Mouse (Mus musculus) heart, postnatal 36 days (tissue): ENCODE data around the gene Pla2g1b. TPM values are rescaled to one million over a fixed set of nuclear protein-coding genes. Genes with fewer than 3 reads are reported as not detected.

ENCODE experiments used
- DNase-seq, 2 experiments: peaks; one replicate each; pipeline ENCODE4 v3.0.0; 2021 to 2022
- intact Hi-C: fragments of 180-260 bp; cut with DNase I; formaldehyde crosslinking; loops from one replicate; pipeline ENCODE4 v1.15.1; 2025
- total RNA-seq, 2 experiments: library from RNA; stranded (reverse); gene quantifications; 2 replicates each; pipeline ENCODE4 v1.2.3; 2021

Pla2g1b gene
- total RNA-seq: not detected

DNA sequence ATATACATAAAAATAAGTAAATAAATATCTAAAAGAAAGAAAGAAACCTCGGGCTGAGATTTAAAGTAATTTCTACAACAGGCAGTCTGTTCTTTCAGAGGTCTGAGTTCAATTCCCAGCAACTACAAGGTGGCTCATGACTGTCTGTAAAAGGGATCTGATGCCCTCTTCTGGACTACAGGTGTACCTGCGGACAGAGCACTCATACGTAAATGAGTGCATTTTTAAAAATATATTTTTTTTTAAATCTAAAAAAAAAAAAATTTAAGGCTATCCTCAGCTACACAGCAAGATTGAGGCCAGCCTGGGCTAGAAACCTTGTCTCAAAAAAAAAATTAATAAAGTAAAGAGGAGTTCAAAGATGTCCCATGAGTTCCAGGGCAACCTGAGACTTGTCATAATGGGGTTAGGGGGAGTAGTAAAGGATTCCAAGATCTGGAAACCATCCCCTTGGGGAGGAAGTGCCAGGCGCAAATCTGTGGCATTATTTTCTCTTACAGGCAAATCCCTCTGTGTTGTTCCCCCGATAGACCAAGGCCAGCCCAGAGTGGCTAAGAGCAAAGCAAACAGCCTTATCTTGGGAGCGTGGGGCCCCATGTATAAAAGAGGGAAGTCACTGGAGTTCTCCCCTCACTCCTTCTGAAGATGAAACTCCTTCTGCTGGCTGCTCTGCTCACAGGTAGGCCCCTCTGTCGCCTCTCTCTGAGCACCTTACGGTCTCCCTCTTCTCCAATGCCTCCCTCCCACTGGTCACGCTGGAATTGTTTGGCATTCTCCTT, at the start of gene Pla2g1b:
TSS of gene Pla2g1b (plus strand) at position 621 of the 779 bp plus-strand sequence.
- DNase-seq: no peak
- intact Hi-C loops: no loop called here

DNA sequence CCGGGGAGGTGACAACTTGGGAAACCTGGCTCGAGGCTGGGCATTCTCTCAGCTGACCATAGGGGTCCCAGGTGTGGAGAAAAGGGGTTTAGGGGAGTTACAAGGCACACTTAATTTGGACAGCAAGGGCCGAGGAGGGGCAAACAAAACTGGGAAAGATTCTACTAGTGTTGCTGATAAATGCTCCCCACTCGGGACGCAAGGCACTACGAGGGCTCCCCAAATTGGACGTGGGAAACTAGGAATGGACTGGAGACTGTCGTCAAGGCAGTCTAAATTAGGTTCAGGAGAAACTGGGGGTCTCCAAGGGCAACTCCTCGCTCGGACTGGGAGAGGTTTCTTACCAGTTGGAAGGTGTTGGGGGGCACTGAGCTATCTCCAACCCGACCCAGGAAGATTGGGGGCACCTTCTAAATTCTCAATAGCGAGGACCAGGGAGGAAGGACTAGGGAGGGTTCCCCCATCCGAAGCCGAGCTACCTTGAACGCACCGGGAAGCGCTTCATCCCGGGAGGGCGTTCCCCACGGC, 37.2 kb upstream of the Pla2g1b start:
- intact Hi-C loops: no loop called here
- no peak for DNase-seq

DNA sequence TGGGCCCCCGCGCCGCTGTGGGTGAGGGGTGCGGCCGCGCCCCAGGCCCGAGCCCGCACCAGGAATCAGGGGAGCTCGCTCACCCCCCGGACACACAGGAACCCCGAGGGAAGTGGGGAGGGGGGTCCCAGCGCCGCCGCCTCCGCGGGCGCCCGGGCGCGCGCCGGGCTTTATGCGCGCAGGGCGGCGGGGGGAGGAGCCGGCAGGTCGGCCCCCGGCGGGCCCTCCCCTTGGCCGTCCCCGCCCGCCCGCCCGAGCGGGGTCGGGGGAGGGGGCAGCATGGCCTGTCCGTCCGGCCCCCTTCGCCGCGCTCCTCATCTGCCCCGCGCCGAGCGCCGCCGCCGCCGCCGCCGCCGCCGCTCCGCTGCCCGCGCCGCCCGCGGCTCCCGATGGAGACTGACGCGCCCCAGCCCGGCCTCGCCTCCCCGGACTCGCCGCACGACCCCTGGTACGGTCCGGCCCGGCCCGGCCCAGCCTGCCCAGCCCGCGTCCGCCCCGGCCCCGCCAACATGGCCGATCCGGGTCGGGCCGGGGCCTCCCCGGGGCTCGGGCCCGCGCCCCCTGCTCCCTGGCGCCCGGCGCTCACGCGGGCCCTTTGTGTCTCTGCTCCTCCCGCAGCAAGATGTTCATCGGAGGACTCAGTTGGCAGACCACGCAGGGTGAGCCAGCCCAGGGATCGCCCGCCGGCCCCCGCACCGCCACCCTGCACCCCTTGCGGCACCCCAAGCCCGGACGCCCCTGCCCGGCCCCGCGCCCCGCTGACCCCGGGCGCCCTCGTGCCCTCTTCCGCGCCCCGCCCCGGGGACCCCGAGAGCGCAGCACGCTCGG, 36.5 kb upstream of the Pla2g1b start, which contains the start of gene Msi1:
TSS of gene Msi1 (plus strand) at position 241 of the 828 bp plus-strand sequence.
- intact Hi-C loops: no loop called here
- no peak for DNase-seq

DNA sequence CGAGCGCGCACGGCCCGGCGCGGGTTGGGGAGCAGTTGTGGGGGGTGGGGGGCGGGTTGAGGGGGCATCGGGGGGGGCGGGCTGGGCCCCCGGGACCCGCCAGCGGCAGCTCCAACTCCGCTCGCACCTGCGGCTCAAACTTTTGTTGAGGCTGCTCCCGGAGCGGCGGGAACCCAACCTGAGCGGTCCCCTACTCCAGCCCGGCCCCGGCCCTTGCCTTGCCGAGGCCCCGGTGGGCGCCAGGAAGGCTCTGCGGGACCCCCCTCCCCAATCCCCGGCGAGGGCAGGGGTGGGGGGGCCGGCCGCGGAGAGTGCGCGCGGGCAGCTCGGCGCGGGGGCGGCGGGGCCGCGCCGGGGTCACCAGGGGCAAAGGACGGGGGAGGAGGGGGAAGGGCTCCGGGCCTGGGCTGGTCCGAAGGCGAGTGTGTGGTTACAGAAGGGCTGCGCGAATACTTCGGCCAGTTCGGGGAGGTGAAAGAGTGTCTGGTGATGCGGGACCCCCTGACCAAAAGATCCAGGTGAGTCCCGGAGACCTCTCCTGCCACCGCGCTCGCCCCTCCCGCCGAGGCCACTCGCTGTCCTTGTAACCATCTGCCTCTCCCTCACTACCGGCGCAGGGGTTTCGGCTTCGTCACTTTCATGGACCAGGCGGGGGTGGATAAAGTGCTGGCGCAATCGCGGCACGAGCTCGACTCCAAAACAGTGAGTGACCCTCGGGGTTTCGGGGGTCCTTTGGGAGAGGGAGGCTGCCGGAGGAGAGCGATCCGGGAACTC, 35.7 kb upstream of the Pla2g1b start:
- intact Hi-C loops: no loop called here
- no peak for DNase-seq

DNA sequence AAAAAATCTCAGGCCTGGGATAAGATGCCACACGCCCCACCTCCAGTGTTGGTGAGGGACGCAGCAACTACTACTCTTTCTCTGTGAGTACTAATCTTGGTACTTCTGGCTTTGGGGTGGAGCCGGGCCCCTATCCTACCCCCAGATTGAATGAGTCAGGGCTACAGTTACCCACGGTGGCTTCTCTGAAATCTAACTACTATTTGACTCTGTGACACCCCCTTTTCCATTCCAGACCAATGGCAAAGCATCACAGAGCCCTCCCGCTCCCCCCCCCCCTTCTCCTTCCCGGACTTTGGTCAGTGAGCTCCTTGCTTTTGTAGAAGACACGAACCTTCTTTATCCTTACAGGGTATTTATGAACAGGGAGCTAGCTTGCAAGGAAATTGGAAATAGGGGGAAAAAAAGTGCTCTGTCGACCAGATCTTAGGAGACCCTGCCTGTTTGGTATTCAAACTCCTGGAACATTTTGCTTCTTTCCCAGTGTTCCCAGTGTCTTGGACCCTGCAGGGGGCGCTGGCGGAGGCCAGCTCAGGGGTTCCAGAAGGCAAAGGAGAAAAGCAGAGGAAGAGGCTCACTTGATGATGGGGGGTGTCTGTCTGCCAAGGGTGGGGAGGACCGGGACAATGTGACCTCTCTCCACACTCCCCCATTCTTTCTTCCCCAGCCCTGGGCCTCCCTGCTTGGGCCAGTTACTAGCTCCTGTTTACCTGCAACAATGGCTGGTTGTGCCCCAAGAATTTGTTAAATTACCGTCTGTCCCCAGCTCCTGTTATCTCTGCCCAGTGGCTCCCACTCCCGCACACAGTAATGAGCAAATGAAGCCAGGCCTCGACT, 34.8 kb upstream of the Pla2g1b start:
- no peak for DNase-seq
- intact Hi-C loops: no loop called here

DNA sequence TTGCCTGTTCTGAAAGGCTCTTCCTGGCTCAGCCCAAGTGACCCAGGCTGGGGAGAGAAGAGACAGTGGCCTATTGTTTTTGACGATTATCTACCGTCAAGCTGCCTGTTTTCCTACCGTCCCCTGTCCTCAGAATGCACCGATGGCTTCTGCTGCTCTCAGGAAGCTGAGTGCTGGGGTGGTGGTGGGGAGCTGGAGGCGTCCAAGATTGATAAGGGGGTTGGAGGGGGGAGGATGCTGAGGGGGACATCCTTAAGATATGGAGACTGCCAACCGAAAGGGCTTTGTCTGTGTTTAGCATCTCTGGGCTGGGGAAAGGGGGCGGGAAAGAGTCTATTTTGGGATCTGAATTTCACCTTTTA, 34.2 kb upstream of the Pla2g1b start:
- DNase-seq: no peak
- intact Hi-C loops: no loop called here

DNA sequence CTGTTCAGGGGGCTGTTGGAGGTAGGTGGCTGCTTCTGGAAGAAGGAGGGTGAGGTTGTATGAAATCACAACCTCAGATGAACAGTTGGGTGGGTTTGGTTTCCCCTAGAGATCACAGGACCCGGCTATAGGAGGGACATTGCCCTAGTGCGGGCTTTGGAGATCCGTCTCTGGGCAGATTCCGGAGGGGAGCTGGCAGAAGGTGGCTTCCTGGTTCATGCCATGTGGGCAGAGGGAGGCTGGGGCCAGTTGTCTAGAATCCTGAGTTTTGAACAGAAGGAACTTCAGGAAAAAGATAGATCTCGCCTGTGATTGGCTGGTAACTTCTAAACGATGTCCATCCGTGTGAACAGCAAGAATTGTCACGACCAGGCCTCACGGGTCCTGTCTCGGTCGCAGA, 33.7 kb upstream of the Pla2g1b start:
- intact Hi-C loops: no loop called here
- DNase-seq: no peak

DNA sequence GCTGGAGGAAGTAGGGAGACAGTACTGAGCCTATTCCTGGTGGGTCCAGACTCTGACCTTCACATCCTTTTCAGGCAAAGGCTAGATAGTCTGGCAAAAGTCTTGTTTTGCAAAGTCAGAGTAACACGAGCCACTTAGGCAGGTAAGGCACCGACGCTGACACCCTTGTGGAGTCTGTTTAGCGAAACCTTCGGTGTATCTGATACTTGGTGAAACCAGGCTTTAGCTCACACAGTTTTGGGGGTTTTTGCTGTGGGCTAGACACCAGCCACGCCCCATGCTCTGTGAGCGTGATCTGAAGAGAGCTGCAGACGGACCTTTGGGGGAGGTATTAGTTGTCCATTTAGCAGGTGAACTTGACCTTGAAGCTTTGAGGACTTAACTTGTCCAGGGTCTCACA, 32.9 kb upstream of the Pla2g1b start:
- intact Hi-C loops: no loop called here
- no peak for DNase-seq

DNA sequence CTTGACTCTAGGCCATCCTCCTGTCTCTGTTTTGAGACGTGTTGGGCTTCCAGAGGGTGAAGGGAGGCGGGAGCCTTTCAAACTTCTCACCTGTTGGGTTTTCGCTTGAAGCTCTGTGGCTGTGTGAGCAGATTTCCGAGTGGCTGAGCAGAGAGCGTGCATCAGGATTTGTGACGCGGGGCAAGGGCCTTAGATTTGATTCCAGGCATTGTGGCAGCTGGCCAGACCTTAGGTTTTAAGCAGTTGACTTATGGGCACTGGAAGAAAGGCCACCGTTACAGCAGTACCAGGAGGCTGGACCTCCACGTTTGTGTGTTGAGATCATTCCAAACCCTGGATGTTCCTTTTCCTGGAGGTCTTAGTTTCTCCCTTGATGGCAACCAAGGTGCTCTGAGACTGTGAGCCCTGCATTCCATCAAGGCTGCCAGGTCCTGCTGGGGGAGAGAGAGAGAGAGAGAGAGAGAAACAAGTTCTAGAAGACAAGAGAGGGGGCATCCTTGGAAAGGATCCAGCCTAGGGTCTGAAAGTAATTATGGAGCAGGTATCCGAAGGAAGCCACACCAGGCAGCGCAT, 31.7 kb upstream of the Pla2g1b start:
- DNase-seq: no peak
- intact Hi-C loops: no loop called here

DNA sequence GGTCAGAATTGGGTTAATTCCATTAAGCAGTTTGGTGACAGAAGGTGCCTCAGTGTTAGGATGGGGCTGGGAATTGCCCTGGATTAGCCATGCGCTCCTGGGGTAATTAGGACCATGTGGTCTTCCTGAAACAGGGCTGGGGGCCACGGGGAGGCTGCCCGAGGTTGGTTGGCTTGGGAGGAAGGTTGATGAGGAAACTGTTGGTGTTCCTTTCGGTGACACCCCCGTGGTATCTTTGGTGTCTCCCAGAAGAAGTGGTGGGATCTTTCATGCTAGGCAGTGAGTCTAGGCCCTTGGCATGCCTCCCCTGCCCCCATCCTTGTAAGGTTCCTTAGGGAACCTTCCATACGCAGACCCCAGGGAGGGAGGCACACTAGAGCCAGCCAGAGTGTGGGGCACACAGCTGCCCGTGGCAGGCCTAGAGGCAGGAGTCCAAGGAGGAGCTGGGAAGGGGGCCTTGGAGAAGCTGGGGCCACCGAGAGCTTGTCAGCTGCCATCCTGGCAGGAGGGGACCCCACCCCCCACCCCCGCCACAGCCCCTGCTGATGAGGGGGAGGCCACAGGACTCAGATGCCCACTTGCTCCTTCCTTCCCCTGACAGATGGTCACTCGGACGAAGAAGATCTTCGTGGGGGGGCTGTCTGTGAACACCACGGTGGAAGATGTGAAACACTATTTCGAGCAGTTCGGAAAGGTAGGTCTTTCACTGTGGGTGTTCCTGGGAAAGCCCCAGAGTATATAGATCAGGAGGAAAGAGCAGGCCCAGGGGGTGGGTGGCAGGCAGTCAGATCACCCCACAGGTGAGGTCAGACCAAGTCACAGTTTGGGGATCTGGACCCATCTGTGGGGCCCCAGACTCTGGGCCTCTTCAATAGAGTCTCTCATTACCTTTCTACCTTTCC, 31.0 kb upstream of the Pla2g1b start:
- intact Hi-C loops: no loop called here

DNA sequence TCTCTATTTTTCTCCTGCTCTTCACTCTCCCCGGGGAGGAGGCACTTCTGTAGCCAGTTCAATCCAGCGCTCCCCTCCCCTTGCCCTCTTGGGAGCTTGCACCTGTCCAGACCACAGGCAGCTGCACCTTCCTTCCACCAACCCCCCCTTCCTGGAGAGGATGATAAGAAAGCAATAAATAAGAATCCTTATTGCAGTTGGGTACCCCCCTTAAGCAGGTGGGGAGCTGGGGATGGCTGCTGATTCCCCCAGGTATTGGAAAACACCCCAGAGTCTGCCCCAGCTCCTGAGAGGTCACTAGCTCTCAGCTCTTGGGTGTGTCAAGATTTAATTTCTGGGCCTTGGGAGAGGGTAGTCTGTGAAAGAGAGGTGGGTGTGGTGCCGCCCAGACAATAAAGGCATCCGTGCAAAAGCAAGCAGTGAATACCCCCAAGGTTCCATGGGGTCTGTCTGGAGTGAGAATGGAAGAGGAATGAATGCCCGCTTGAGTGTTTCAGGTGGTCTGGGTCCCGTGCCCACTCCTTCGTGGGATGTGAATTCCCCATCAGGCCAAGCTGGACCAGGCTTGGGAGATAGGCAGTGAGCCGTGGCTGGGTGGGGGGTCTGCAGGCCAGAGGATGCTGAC, 30.2 kb upstream of the Pla2g1b start:
- no peak for DNase-seq

More for the DNA sequence above, 31.0 kb upstream of the Pla2g1b start:
- DNase-seq: no peak

DNA sequence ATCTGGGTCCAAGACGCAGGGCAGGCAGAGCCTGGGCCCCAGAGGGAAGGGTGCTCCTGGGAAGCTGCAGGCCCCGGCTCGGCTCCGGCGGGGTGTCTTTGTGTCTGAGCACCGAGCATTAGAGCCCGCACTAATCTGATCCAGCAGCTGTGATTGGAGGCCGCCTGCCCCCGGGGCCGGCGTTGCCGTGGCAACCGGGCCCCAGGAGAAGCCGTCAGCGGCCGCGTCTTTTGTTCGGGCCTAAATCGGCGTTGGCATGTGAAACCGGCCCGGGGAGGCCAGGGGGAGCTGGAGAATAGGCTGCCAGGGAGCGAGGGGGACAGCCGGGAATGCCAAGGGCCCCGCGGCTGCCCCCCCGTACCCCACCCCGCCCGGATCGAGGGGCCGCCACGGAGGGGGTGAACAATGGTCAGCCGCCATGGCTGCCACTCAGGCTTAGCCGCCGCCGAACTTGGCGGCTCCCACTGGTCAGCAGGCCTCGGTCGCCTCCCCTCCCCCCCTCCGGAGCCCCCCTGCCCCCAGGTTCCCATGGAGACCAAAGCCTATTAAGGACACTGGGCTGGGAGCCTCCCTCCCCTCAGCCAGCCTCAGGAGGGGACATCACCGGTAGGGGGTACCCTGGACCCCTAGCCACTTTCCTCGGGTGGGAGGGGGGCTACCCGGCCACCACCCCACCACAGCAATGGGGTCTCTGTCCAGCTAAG, 29.5 kb upstream of the Pla2g1b start:
- intact Hi-C loops: no loop called here
- DNase-seq: peak; percentile 34 to 48

More for the DNA sequence above, 30.2 kb upstream of the Pla2g1b start:
- intact Hi-C loops: no loop called here

DNA sequence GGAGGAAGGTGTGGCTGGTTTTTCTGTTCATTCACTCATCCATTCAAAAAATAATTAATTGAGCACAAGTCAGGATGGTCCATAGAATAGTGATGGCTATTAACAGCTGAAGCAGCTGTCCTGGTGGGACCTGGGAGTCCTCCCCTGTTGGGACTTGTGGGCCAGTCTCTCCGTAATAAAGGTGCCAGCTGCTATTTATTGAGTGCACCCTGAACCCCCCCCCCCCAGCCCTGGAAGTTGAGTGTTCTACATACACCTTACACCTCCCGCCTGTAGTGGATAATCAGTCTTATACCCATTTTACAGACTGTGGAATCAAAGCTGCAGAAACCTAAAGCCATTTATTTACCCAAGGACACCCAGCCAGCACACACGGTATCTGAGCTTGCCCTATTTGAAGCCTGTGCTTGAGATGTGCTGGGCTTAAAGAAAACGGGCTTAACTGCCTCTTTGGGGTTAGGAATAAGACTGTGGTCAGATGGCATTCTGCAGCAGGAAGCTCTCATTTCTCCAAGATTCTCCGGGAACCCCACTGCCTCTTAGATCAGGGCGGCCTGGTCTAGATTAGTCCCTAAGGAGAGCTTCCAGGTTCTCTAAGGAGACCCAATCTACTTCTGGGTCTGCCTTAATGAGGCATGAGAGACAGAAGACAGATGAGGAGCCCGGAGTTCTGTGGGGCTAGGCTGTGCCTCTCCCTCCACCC, 28.7 kb upstream of the Pla2g1b start:
- intact Hi-C loops: no loop called here
- DNase-seq: no peak

DNA sequence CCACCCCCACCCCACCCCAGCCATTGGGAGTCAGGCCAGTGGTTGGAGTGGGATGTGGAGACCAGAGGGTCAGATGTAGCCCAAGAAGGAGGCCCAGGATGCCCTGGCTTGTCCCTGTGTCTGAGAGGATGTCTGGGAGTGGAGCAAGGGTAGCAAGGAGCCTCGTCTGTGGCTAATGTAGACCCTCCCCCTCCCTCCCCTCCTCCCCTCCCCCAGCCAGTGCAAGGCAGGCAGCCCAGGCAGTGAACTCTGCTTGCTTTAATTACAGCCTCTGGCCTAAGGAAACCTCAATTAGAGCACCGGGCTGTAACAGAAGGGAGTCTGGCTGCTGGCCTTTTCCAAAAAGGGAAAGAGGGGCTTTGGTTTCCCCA, 28.1 kb upstream of the Pla2g1b start:
- no peak for DNase-seq
- intact Hi-C loops: no loop called here

DNA sequence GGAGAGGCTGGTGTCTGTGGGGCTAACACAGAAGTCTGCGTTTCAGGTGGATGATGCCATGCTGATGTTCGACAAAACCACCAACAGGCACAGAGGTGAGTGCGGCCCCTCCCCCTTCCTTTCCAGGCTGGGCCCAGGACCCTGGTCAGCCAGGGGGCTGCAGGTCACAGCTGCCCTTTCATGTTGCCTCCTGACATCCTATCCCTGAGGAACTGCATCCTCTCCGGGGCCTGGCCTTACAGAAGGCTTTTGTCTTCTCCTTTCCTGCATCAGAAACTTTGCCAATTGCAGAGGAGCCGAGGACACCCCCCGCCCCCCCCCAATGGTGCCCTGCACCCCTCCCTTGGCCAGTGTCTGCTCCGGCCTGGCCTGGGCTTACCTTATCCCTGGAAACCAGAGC, 27.4 kb upstream of the Pla2g1b start:
- intact Hi-C loops: no loop called here
- no peak for DNase-seq

DNA sequence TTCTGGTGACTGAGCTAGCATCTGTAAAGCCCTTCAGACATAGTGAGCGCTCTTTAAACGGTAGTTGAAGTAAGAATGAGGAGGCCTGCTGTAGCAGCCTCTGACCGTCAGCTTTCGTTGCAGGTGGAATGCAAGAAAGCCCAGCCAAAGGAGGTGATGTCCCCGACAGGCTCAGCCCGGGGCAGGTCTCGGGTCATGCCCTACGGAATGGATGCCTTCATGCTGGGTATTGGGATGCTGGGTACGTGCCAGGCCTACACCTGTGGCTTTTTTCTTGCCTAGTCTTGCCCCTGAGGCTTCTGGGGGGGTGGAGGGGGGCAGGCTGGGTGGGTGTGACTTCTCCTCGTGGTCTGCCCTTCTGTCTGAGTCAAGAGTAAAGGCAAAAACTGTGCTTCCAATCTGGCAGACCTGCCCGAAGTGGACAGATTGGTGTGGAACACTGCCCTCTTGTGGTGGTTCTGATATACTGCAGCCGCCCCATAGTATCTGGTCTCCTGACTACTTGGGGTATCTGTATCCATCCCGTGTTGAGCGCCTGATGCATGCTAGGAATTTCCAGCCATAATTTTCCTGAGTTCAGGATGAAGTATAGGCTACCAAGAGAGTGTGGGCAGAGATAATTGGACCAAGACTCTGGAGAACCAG, 24.7 kb upstream of the Pla2g1b start:
- DNase-seq: peak; percentile 67 to 74
- intact Hi-C loops: loop anchor here (1.0 to 10.0 kb wide), 3 partner anchors 82 to 467 kb away; partner anchors contain the start of gene Hnf1a
